ENCODE assay signal across 11 mouse cellular contexts in the genomic region with DNA sequence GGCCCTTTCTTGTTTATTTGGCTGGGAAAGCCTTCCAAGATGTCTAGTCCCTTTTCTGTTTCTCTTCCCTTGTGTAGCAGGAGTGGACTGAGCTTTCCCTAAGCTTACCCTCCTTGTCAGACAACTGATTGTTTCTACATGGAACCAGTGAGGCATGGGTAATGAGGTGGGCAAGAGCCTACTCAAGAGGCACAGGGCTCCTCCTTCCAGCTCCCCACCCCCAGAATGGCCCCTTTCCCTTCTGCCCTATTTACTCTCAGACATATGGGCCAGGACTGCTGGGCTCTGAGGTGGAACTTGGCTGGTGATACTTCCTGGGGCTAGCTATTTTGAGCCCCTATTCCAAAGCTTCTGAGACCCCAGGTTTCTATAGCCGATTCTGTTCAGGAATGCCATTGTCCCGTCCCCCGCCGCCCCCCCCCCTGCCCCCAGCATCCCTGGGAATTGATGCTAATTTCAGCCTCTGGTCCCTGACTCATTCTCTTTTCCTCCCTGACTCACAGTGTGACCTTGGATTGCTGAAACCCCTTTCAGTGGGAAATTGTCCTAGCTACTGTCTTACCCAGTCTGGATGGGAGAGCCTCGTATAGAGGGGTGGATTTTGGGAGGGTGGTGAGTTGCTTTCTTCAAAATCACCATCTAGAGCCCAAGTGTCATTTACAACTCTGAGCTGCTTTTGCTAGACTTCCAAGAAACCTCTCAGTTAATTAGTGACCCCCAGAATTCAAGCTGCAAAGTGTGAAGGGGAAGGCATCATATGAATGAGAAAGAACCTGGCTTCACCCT. TPM values are rescaled to one million over a fixed set of nuclear protein-coding genes. Genes with fewer than 3 reads are reported as not detected.
A peak's percentile ranks its signal among the peaks of the same experiment; 100 is the strongest.
DNase-seq lines count a peak whose midpoint lies in the region; ATAC-seq lines count a peak whose summit lies in the region.
"Had no signal": no experiment of that assay in that cellular context is flagged by ENCODE, and none has a peak within 500 bp of the region (broad histone marks: within the 10 kb centered on the region; RNA-seq: fewer than 3 reads in every experiment).

No protein-coding gene starts in this region.

- H3K27me3 ChIP-seq in heart, embryonic 13.5 days (replicated peaks) = no peaks in the 10 kb centered on the region
- no peaks in the 10 kb centered on the region for H3K27me3 ChIP-seq in forebrain, embryonic 15.5 days

- peaks cover 24% of the 10 kb centered on the region for H3K4me1 ChIP-seq in heart, embryonic 13.5 days
- peaks cover 77% of the 10 kb centered on the region for H3K4me1 ChIP-seq in forebrain, embryonic 15.5 days

- H3K9ac ChIP-seq in heart, embryonic 13.5 days = peak overlapping the region; percentile 11; the same call in 1 of the 2 replicates
- peak overlapping the region; percentile 24; the same call in 1 of the 2 replicates for H3K9ac ChIP-seq in forebrain, embryonic 15.5 days (replicated peaks)

- 0 out of 2 replicates have a peak overlapping the region, but pooled peaks have one; percentile 6 for H3K27ac ChIP-seq in heart, embryonic 13.5 days (replicated peaks)
- H3K27ac ChIP-seq in forebrain, embryonic 15.5 days (replicated peaks) = peak overlapping the region; percentile 92

- peak overlapping the region; percentile 8; the same call in 1 of the 2 replicates for H3K4me2 ChIP-seq in heart, embryonic 13.5 days
- H3K4me2 ChIP-seq in forebrain, embryonic 15.5 days (replicated peaks) = peak overlapping the region; percentile 29

- no peaks in the 10 kb centered on the region for H3K36me3 ChIP-seq in heart, embryonic 13.5 days
- peaks cover 12% of the 10 kb centered on the region for H3K36me3 ChIP-seq in forebrain, embryonic 15.5 days

- DNase-seq in heart, adult 18-20 months = no peak
- DNase-seq in brain, adult 2 months (ENCODE audit: low read depth, low spot score) = peak; percentile 58
- peak; percentile 55 for DNase-seq in neural tube, embryonic 10.5 days (ENCODE audit: extremely low spot score, low spot score)
- DNase-seq in urinary bladder, postnatal 36 days (ENCODE audit: low spot score in 2 of 2) = no peak
- no peak for DNase-seq in ovary, postnatal 14 days (ENCODE audit: low spot score)
- DNase-seq in thymus, postnatal 25 days = no peak
- DNase-seq: lung, adult 18-20 months; thymus, postnatal 4 days had no signal

- WGBS in heart, embryonic 13.5 days = 9% methylated on average over 5 of the region's 5 CpGs
- WGBS in forebrain, embryonic 15.5 days = under 1% methylated on average over 5 of the region's 5 CpGs

- no peak for ATAC-seq in heart, embryonic 13.5 days (ENCODE audit: extremely low read depth, insufficient number of reproducible peaks, low FRiP score, low TSS enrichment)
- peak; percentile 78 for ATAC-seq in forebrain, embryonic 15.5 days (replicated peaks)

- no peaks in the 10 kb centered on the region for H3K9me3 ChIP-seq in heart, embryonic 13.5 days
- H3K9me3 ChIP-seq in forebrain, embryonic 15.5 days = no peaks in the 10 kb centered on the region

- no peak overlapping the region for H3K4me3 ChIP-seq in heart, embryonic 13.5 days
- no peak overlapping the region for H3K4me3 ChIP-seq in forebrain, embryonic 15.5 days

RNA-seq across cellular contexts. Expression of a gene that starts 16.0 kb away (rescaled TPM):
- 2.7 and 4.2 TPM in 2 replicates for polyA plus RNA-seq in heart, embryonic 13.5 days (2015; fragmentation: Nextera tagmentation; extraction: Ambion mirVana)
- 1 to 10 TPM in 1 of 2 experiments, under 1 TPM in 1; 0.87 to 1.6 TPM for total RNA-seq in heart, adult 18-20 months (2021)
- polyA plus RNA-seq in forebrain, embryonic 15.5 days (2015; fragmentation: Nextera tagmentation; extraction: Ambion mirVana) = 71.3 and 73.2 TPM in 2 replicates

RNA-seq across cellular contexts. Expression of a gene that starts 19.0 kb away (rescaled TPM):
- 77.8 and 86.8 TPM in 2 replicates for polyA plus RNA-seq in heart, embryonic 13.5 days (2015; fragmentation: Nextera tagmentation; extraction: Ambion mirVana)
- 10 to 100 TPM in 1 of 2 experiments, 1 to 10 TPM in 1; 9.9 to 10.1 TPM for total RNA-seq in heart, adult 18-20 months (2021)
- 100 TPM in 2 replicates for polyA plus RNA-seq in forebrain, embryonic 15.5 days (2015; fragmentation: Nextera tagmentation; extraction: Ambion mirVana)
- total RNA-seq: granulocyte monocyte progenitor cell, adult 5-6 weeks had no signal

RNA-seq across cellular contexts. Expression of a gene that starts 46.1 kb away (rescaled TPM):
- not detected in 2 replicates for polyA plus RNA-seq in heart, embryonic 13.5 days (2015; fragmentation: Nextera tagmentation; extraction: Ambion mirVana)
- 100 to 1,000 TPM in 1 of 2 experiments, not detected in 1; 120 TPM for total RNA-seq in heart, adult 18-20 months (2021)
- not detected in 2 replicates for polyA plus RNA-seq in forebrain, embryonic 15.5 days (2015; fragmentation: Nextera tagmentation; extraction: Ambion mirVana)
- total RNA-seq: granulocyte monocyte progenitor cell, adult 5-6 weeks had no signal

Comparison
In these comparisons a context has a peak if more than half of its experiments do, and no peak if none do; other contexts are left out.
1. DNase-seq: peak in brain, adult 2 months (single experiment) and neural tube, embryonic 10.5 days (single experiment); none in heart, adult 18-20 months (0 of 2), urinary bladder, postnatal 36 days (0 of 2), ovary, postnatal 14 days (single experiment) and thymus, postnatal 25 days (single experiment).
2. RNA of a gene that starts 16.0 kb away (polyA plus RNA-seq): 71.3 to 73.2 TPM in forebrain, embryonic 15.5 days; 2.7 to 4.2 TPM in heart, embryonic 13.5 days; every median in the first group is over 10 times any median in the second.